Mouse (Mus musculus) hindbrain, postnatal 0 days (tissue): ENCODE measurements at regions not wholly inside any gene's neighbourhood (a gene's known extent, or its start where the extent isn't known, plus 50 kb on each side); places are given as distances from the start of the nearest gene placed in this dataset.

Experiments
- ATAC-seq: fragments of 200-750 bp; cut with Nextera tagmentation; 2 replicates; pipeline ENCODE4 v1.8.0; 2017; ENCODE audit warnings: mild to moderate bottlenecking, moderate TSS enrichment, moderate library complexity
- DNase-seq: peaks from one replicate; pipeline ENCODE4 v3.0.0-alpha.2; 2015; ENCODE audit warnings: low spot score
- H3K27ac ChIP-seq: fragments of 300-500 bp; sonication (generic); 2 replicates; pipeline ENCODE4 v1.5.1; 2014; ENCODE audit warnings: mild to moderate bottlenecking
- H3K27me3 ChIP-seq: fragments of 300-500 bp; sonication (generic); 2 replicates; pipeline ENCODE4 v1.6.1; 2014; ENCODE audit warnings: low read length, mixed read lengths; ENCODE audit not compliant: insufficient read depth
- H3K36me3 ChIP-seq: fragments of 300-500 bp; sonication (generic); 2 replicates; pipeline ENCODE4 v1.6.1; 2014; ENCODE audit warnings: low read length, mixed read lengths; ENCODE audit not compliant: insufficient read depth
- H3K4me1 ChIP-seq: fragments of 300-500 bp; sonication (generic); 2 replicates; pipeline ENCODE4 v1.6.1; 2014; ENCODE audit warnings: antibody characterized with exemption, low read length, mixed read lengths; ENCODE audit not compliant: insufficient read depth
- H3K4me2 ChIP-seq: fragments of 300-500 bp; sonication (generic); 2 replicates; pipeline ENCODE4 v1.6.1; 2014; ENCODE audit warnings: low read depth, mild to moderate bottlenecking, low read length, moderate library complexity, mixed read lengths
- H3K4me3 ChIP-seq: fragments of 300-500 bp; sonication (generic); 2 replicates; pipeline ENCODE4 v1.5.1; 2014; ENCODE audit warnings: low read length
- H3K9ac ChIP-seq: fragments of 300-500 bp; sonication (generic); replicated peaks from 2 replicates; pipeline ENCODE4 v1.6.1; 2014; ENCODE audit warnings: mild to moderate bottlenecking, low read length, moderate library complexity, mixed read lengths
- H3K9me3 ChIP-seq: fragments of 300-500 bp; sonication (generic); 2 replicates; pipeline ENCODE4 v1.6.1; 2016; ENCODE audit warnings: low read length, mixed read lengths
- CTCF ChIP-seq: IDR thresholded peaks from 2 replicates; pipeline ENCODE4 v1.5.1; 2016; ENCODE audit warnings: antibody characterized with exemption, control low read depth, low read depth
- WGBS: fragments of 180-500 bp; shearing (Covaris S2); extraction: QIAGEN DNeasy Blood & Tissue Kit; methylation state at CpG from one replicate; pipeline ENCODE4 v1.1.7; 2014; 5-methylcytosine and 5-hydroxymethylcytosine counted together

DNA sequence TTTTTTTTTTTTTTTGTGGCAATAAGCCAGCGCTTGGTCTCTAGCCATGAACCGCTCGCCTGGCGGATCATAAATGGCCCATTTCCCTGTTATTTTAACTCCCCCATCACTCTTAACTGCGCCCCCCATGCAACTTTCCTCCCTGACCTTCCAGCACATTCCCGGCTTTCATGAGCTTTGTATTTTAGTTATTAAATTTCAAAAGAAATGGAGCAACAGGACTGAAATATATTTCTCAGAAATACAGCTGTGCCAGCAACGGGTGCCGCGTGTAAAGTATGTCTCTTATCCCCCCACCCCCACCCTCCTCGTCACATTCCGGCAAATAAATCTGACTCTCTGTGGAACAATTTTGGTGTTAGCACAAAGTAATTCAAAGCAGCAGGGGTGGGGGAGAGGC lies 83.2 kb upstream of the Tas2r119 start:
- H3K4me2 ChIP-seq: 0 out of 2 replicates have a peak overlapping the region, but pooled peaks have one; percentile 8
- H3K4me3 ChIP-seq: no peak overlapping the region
- DNase-seq: peak; percentile 15
- no peak for TF ChIP-seq CTCF
- no peaks in the 10 kb centered on the region for H3K9me3 ChIP-seq
- ATAC-seq: no peak
- no peak overlapping the region for H3K27ac ChIP-seq
- H3K4me1 ChIP-seq: no peaks in the 10 kb centered on the region
- WGBS: 58% methylated on average over 11 of the region's 11 CpGs
- no peaks in the 10 kb centered on the region for H3K36me3 ChIP-seq
- H3K27me3 ChIP-seq: no peaks in the 10 kb centered on the region
- no peak overlapping the region for H3K9ac ChIP-seq

DNA sequence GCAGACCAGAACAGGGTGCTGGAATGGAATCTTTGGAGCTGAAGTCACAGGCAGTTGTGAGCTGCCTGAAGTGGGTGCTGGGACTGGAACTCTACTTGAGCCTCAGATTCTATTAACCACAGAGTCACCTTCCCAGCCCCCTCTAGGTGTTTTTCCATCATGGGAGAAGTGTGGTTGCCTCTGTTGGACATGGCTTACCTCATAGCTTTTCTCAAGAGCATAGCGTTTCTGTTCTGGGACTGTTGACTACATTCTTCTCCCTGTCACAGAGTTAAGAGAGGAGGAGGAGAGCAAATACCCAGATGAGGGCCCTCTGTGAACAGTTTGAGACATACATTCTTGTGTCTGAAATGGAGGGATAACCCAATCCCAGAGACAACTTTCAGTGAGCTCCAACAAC lies 81.5 kb upstream of the Tas2r119 start:
- no peak for TF ChIP-seq CTCF
- Histone ChIP-seq H3K27ac (no peak overlapping the region), H3K27me3 (no peaks in the 10 kb centered on the region), H3K9ac (no peak overlapping the region), H3K36me3 (no peaks in the 10 kb centered on the region), H3K4me1 (no peaks in the 10 kb centered on the region), H3K9me3 (no peaks in the 10 kb centered on the region), H3K4me3 (no peak overlapping the region), H3K4me2 (no peak overlapping the region)
- ATAC-seq: no peak
- 100% methylated on average over 1 of the region's 1 CpGs for WGBS
- DNase-seq: no peak

DNA sequence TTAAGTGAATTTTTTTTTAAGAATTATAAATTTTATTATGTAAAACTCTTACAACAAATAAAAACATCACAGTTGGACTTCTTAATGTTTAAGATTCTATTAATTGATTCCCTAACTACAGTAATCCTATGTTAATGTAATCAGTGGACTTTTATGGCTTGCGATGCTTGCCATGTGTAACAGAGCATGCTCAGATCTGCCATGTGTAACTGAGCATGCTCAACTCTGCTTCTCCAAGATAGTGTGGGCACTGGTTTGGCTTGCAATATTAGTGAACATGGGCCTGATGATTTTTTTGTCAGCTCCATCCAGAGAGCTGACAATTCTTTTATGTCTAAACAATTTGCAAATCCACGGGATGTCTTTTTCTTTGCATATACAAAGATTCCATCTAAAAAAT lies 66.4 kb upstream of the Tas2r119 start:
- Histone ChIP-seq H3K9ac (no peak overlapping the region), H3K4me1 (no peaks in the 10 kb centered on the region), H3K9me3 (no peaks in the 10 kb centered on the region), H3K27me3 (no peaks in the 10 kb centered on the region), H3K27ac (no peak overlapping the region), H3K36me3 (no peaks in the 10 kb centered on the region), H3K4me3 (no peak overlapping the region), H3K4me2 (no peak overlapping the region)
- no peak for DNase-seq
- no peak for ATAC-seq
- 84% methylated on average over 2 of the region's 2 CpGs for WGBS
- no peak for TF ChIP-seq CTCF
